Mouse (Mus musculus) MEL (cell line): Measurements from ENCODE around the gene Pgd.

Experiments used
- CTCF ChIP-seq, 3 experiments: IDR thresholded peaks in 2 of 3; conservative IDR thresholded peaks in 1 of 3; 2 replicates each; pipeline ENCODE4 v1.5.1; 2011 to 2012; ENCODE audit warnings: low read length in 3 of 3, low read depth in 2 of 3, mild to moderate bottlenecking in 2 of 3, improper control_type of control experiment in 1 of 3, inconsistent platforms in 1 of 3, mixed read lengths in 1 of 3, moderate library complexity in 1 of 3; ENCODE audit not compliant: control insufficient read depth in 1 of 3, insufficient read depth in 1 of 3, poor library complexity in 1 of 3, severe bottlenecking in 1 of 3
- USF2 ChIP-seq, 2 experiments: IDR thresholded peaks; 2 replicates each; pipeline ENCODE4 v1.6.1; 2011 to 2012; ENCODE audit warnings: improper control_type of control experiment in 2 of 2, low read length in 2 of 2, borderline replicate concordance in 1 of 2, inconsistent platforms in 1 of 2, low read depth in 1 of 2, mild to moderate bottlenecking in 1 of 2; ENCODE audit not compliant: insufficient read depth in 1 of 2
- ZNF384 ChIP-seq: IDR thresholded peaks from 2 replicates; pipeline ENCODE4 v1.6.1; 2012; ENCODE audit warnings: low read depth, mild to moderate bottlenecking, inconsistent platforms, low read length, improper control_type of control experiment

DNA sequence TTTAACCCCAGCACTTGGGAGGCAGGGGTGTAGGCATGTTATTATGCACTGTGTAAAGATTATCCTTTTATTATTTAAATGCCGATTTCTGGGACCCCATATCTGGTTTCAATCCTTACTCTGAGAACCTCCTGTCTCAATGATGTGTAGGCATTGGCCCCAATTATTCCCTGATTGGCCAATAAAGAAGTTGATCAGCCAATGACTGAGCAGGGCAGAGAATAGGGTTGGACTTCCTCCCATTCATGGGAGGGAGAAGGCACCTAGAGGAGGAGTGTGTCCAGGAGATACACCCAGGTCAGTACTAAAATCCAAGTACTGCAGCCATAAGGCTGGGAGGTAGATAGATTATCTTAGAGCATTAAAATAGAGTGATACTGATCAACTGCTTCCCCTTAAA is 3.4 kb downstream of the Pgd start:
- TF ChIP-seq ZNF384 (no peak), USF2 (IDR thresholded peaks at IDR 0.05; ENCODE audit: borderline replicate concordance in 1 of 2, insufficient read depth in 1 of 2, low read depth in 1 of 2, low read length in 2 of 2) (no peak), CTCF (IDR thresholded peaks at IDR 0.05 in 2 of 3, conservative IDR thresholded peaks at IDR 0.05 in 1 of 3; ENCODE audit: control insufficient read depth in 1 of 3, insufficient read depth in 1 of 3, low read depth in 2 of 3, low read length in 3 of 3, poor library complexity in 1 of 3, severe bottlenecking in 1 of 3) (no peak)
